Mouse (Mus musculus) limb, embryonic 14.5 days (tissue): ENCODE data around the gene Atg4c. TPM values are rescaled to one million over a fixed set of nuclear protein-coding genes. Genes with fewer than 3 reads are reported as not detected.

Experiments
- ATAC-seq: fragments of 200-750 bp; cut with Nextera tagmentation; 2 replicates; pipeline ENCODE4 v1.8.0; 2017; ENCODE audit warnings: low read depth, moderate number of reproducible peaks, moderate TSS enrichment; ENCODE audit not compliant: low FRiP score
- DNase-seq: peaks from one replicate; pipeline ENCODE4 v3.0.0-alpha.2; 2015; ENCODE audit warnings: low spot score
- H3K27ac ChIP-seq: fragments of 300-500 bp; sonication (generic); replicated peaks from 2 replicates; pipeline ENCODE4 v1.5.1; 2014; ENCODE audit warnings: low read depth, mild to moderate bottlenecking, low read length, moderate library complexity, mixed read lengths
- H3K27me3 ChIP-seq: fragments of 300-500 bp; sonication (generic); 2 replicates; pipeline ENCODE4 v1.6.1; 2014; ENCODE audit warnings: low read length, mixed read lengths; ENCODE audit not compliant: control insufficient read depth, insufficient read depth
- H3K36me3 ChIP-seq: fragments of 300-500 bp; sonication (generic); 2 replicates; pipeline ENCODE4 v1.6.1; 2014; ENCODE audit warnings: mild to moderate bottlenecking, low read length, moderate library complexity, mixed read lengths; ENCODE audit not compliant: control insufficient read depth, insufficient read depth
- H3K4me1 ChIP-seq: fragments of 300-500 bp; sonication (generic); 2 replicates; pipeline ENCODE4 v1.6.1; 2014; ENCODE audit warnings: antibody characterized with exemption, low read length, mixed read lengths; ENCODE audit not compliant: control insufficient read depth, insufficient read depth
- H3K4me2 ChIP-seq: fragments of 300-500 bp; sonication (generic); replicated peaks from 2 replicates; pipeline ENCODE4 v1.6.1; 2014; ENCODE audit warnings: low read depth, mild to moderate bottlenecking, low read length, moderate library complexity; ENCODE audit not compliant: severe bottlenecking
- H3K4me3 ChIP-seq: fragments of 300-500 bp; sonication (generic); replicated peaks from 2 replicates; pipeline ENCODE4 v1.5.1; 2014; ENCODE audit warnings: low read length
- H3K9ac ChIP-seq: fragments of 300-500 bp; sonication (generic); 2 replicates; pipeline ENCODE4 v1.6.1; 2014; ENCODE audit warnings: mild to moderate bottlenecking, low read depth, low read length, moderate library complexity; ENCODE audit not compliant: severe bottlenecking
- H3K9me3 ChIP-seq: fragments of 300-500 bp; sonication (generic); 2 replicates; pipeline ENCODE4 v1.6.1; 2016; ENCODE audit warnings: low read length; ENCODE audit not compliant: control insufficient read depth
- POLR2A ChIP-seq: fragments of 200-500 bp; IDR thresholded peaks from 2 replicates; pipeline ENCODE4 v1.8.0; 2012; ENCODE audit warnings: inconsistent platforms, mild to moderate bottlenecking, moderate library complexity, borderline replicate concordance; ENCODE audit not compliant: insufficient read depth, insufficient read length; ENCODE audit errors: extremely low read depth
- WGBS: fragments of 180-500 bp; shearing (Covaris S2); extraction: QIAGEN DNeasy Blood & Tissue Kit; methylation state at CpG from one replicate; pipeline ENCODE4 v1.1.7; 2014; 5-methylcytosine and 5-hydroxymethylcytosine counted together
- polyA plus RNA-seq, 2 experiments: library from polyadenylated mRNA; depleted of rRNA in 1 of 2; stranded (reverse) in 1 of 2; unstranded in 1 of 2; fragments of >200 nt; fragmentation: Nextera tagmentation in 1 of 2; extraction: Ambion mirVana in 1 of 2; gene quantifications; 2 replicates each; pipeline versions ENCODE4 v1.2.1 to v1.2.3; 2012 to 2014

Gene Atg4c
- polyA plus RNA-seq (2012; rRNA removed) (11.8 and 12.6 TPM in 2 replicates), polyA plus RNA-seq (2014; fragmentation: Nextera tagmentation; extraction: Ambion mirVana) (13.7 and 16.5 TPM in 2 replicates)

DNA sequence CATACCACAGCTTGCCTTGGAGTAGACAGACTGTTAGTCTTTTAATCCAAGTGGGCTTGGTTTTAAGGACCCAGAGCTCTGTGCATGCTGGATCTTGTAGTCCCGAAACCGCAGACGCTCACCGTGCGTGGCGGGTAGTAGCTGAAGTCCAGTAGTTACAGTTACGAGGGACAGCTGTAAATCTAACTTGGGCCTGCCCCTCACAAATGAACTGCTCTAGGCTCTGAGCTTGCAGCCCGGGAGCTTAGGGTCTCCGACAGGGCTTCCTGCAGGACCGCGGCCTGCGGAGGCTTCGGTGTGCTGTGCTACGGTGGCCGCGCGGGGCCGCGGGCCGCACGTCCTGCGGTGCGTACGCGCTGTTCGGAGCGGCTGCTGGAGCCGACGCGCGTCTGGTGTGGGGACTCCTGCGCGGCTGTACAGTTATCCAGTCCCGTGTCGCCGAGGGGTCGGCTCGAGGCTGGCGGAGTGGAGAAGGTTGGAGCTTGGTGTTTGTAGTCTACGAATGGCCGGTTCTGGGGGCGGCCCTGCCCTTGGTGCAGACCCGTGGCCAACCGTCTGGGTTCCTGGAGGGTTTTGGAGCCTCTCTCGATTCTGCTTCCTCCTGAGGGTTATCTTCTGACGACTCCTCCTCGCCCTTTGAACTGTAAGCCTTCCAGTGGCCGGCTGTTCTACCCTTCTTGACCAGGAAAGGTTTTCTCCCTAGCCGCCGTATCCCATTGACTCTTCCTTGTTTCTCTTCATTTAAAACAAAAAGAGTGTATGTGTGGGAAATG, at the start of gene Atg4c:
Gene Atg4c (plus strand): TSS at position 125 of the 773 bp plus-strand sequence.
- peaks cover 4% of the 10 kb centered on the region; the same call in 1 of the 2 replicates for H3K4me1 ChIP-seq
- ATAC-seq (peak; percentile 96), DNase-seq (peak; percentile 87)
- peak within 1 kb of the TSS; percentile 56 for H3K4me2 ChIP-seq
- WGBS = under 1% methylated on average over 42 of the region's 50 CpGs
- peak within 1 kb of the TSS; percentile 93 for H3K27ac ChIP-seq
- H3K4me3 ChIP-seq = peak within 1 kb of the TSS; percentile 58
- no peaks in the 10 kb centered on the region for H3K36me3 ChIP-seq
- TF ChIP-seq POLR2A = peak; percentile 90
- no peaks in the 10 kb centered on the region for H3K27me3 ChIP-seq
- peak within 1 kb of the TSS; percentile 78 for H3K9ac ChIP-seq
- no peaks in the 10 kb centered on the region for H3K9me3 ChIP-seq

DNA sequence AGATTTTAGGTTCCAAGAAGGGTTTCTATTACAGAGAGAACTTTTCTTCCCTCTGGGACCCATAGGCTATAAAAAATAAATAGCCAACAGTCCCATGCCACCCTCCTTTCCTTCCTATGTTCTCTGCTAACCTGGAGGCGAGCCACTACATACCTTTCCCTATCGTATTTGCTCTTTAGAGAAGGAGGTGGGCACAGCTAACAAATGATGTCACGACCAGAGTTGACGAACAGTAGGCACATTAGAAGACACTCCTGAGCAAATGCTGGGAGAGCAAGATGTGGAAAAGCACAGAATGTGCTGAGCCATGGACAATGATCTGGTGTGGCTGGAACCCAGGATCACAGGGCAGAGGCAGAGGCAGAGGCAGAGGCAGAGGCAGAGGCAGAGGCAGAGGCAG, 42.3 kb upstream of the Atg4c start:
- Histone ChIP-seq H3K36me3 (no peaks in the 10 kb centered on the region), H3K4me3 (no peak overlapping the region), H3K4me1 (no peaks in the 10 kb centered on the region), H3K27ac (no peak overlapping the region), H3K9me3 (no peaks in the 10 kb centered on the region), H3K9ac (no peak overlapping the region), H3K4me2 (no peak overlapping the region), H3K27me3 (no peaks in the 10 kb centered on the region)
- 56% methylated on average over 4 of the region's 4 CpGs for WGBS
- no peak for DNase-seq
- no peak for ATAC-seq
- TF ChIP-seq POLR2A = no peak

DNA sequence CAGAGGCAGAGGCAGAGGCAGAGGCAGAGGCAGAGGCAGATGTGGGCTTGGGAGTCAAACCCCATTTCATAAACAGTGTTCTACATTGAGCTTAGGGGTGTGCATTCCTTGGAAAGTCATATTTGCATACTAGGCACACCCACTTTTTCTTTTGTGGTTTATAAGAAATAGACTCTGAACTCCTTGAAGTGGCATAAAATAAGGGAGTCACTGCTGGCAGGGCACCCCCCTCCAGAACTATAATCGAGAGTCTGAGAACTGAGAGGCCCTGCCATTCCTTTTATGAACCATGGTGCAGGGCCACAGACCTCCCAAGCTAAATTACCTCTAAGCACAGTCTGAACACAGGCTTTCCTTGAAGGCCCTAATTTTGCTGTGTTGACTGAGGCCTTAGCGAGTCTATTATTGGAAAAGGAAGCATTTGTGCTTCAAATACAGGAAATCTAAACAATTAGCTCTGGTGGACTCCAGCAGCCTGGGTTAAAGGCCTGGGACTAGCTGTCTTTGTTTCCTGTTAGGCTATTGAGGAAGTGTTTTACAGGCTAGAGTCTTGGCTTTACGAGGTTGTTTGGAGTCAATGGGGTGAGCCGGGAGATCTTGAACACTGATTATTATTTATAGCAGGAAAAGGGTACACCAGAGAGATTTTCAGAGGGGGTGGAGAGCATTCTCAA, 41.7 kb upstream of the Atg4c start:
- no peaks in the 10 kb centered on the region for H3K4me1 ChIP-seq
- no peaks in the 10 kb centered on the region for H3K27me3 ChIP-seq
- ATAC-seq (no peak), DNase-seq (no peak)
- no peak overlapping the region for H3K4me3 ChIP-seq
- no peak overlapping the region for H3K4me2 ChIP-seq
- no peaks in the 10 kb centered on the region for H3K9me3 ChIP-seq
- no peak overlapping the region for H3K27ac ChIP-seq
- no peaks in the 10 kb centered on the region for H3K36me3 ChIP-seq
- TF ChIP-seq POLR2A = no peak
- WGBS = 22% methylated on average over 4 of the region's 4 CpGs
- no peak overlapping the region for H3K9ac ChIP-seq

DNA sequence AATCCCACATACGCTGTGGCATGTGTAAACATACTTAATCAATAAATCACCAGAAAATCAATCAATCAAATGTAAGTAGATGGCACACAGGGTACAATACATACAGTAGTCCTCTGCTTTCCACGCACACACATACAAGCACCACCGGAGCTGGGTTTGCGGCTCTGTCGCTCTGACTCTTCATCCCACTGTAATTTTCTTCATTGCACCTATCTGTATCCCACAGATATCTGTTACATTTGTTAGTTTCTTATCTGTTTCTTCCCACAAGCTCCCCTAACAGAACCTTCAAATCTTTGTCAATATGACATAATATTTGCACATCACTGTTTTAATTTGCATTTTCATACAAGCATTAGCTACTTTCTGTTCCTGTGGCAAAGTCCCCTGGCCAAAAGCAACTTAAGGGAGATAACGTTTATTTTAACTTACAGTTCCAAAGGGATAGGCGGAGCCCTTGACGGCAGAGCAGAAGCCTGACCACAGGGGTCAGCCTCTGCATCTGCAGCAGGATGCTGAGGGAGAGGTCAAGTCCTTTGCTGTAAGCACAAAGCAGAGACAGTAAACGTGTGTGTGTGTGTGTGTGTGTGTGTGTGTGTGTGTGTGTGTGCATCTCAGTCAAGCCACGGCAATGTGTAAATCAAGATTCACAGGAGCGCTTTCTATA, 37.0 kb upstream of the Atg4c start:
- no peak overlapping the region for H3K27ac ChIP-seq
- no peak overlapping the region for H3K9ac ChIP-seq
- no peak overlapping the region for H3K4me3 ChIP-seq
- WGBS = 64% methylated on average over 11 of the region's 11 CpGs
- TF ChIP-seq POLR2A = no peak
- peaks cover 5% of the 10 kb centered on the region for H3K4me1 ChIP-seq
- ATAC-seq (no peak), DNase-seq (no peak)
- H3K4me2 ChIP-seq = no peak overlapping the region
- no peaks in the 10 kb centered on the region for H3K27me3 ChIP-seq
- H3K9me3 ChIP-seq = no peaks in the 10 kb centered on the region
- no peaks in the 10 kb centered on the region for H3K36me3 ChIP-seq

GRCm38 (mm10) chr4:99158495-99158894, 35.2 kb upstream of the Atg4c start:
- TF ChIP-seq POLR2A = no peak
- WGBS = 75% methylated on average over 5 of the region's 5 CpGs

More at GRCm38 (mm10) chr4:99158495-99158894, 35.2 kb upstream of the Atg4c start:
- H3K4me3 ChIP-seq = no peak overlapping the region
- ATAC-seq (no peak), DNase-seq (no peak)
- H3K4me1 ChIP-seq = peaks cover 7% of the 10 kb centered on the region
- H3K27me3 ChIP-seq = no peaks in the 10 kb centered on the region
- no peaks in the 10 kb centered on the region for H3K9me3 ChIP-seq
- no peak overlapping the region for H3K4me2 ChIP-seq
- no peaks in the 10 kb centered on the region for H3K36me3 ChIP-seq
- H3K9ac ChIP-seq = no peak overlapping the region
- H3K27ac ChIP-seq = no peak overlapping the region
